Mouse (Mus musculus) midbrain, embryonic 16.5 days (tissue): ENCODE measurements around the gene Cux1. TPM values are rescaled to one million over a fixed set of nuclear protein-coding genes. Genes with fewer than 3 reads are reported as not detected.

Source experiments
- ATAC-seq: fragments of 200-750 bp; cut with Nextera tagmentation; 2 replicates; pipeline ENCODE4 v1.8.0; 2017; ENCODE audit warnings: moderate TSS enrichment
- H3K27ac ChIP-seq: fragments of 300-500 bp; sonication (generic); 2 replicates; pipeline ENCODE4 v1.5.1; 2014; ENCODE audit warnings: mild to moderate bottlenecking, low read length, mixed read lengths
- H3K27me3 ChIP-seq: fragments of 300-500 bp; sonication (generic); 2 replicates; pipeline ENCODE4 v1.6.1; 2014; ENCODE audit warnings: low read depth, low read length, mixed read lengths; ENCODE audit not compliant: control insufficient read depth, insufficient read depth
- H3K36me3 ChIP-seq: fragments of 300-500 bp; sonication (generic); 2 replicates; pipeline ENCODE4 v1.6.1; 2014; ENCODE audit warnings: mild to moderate bottlenecking, low read length, moderate library complexity, mixed read lengths; ENCODE audit not compliant: control insufficient read depth, insufficient read depth
- H3K4me1 ChIP-seq: fragments of 300-500 bp; sonication (generic); 2 replicates; pipeline ENCODE4 v1.6.1; 2014; ENCODE audit warnings: mild to moderate bottlenecking, low read length, mixed read lengths; ENCODE audit not compliant: control insufficient read depth, insufficient read depth
- H3K4me2 ChIP-seq: fragments of 300-500 bp; sonication (generic); 2 replicates; pipeline ENCODE4 v1.6.1; 2014; ENCODE audit warnings: mild to moderate bottlenecking, low read length, mixed read lengths
- H3K4me3 ChIP-seq: fragments of 300-500 bp; sonication (generic); 2 replicates; pipeline ENCODE4 v1.5.1; 2014; ENCODE audit warnings: low read depth, mild to moderate bottlenecking, low read length, moderate library complexity, mixed read lengths
- H3K9ac ChIP-seq: fragments of 300-500 bp; sonication (generic); 2 replicates; pipeline ENCODE4 v1.6.1; 2014; ENCODE audit warnings: low read depth, low read length, mixed read lengths
- H3K9me3 ChIP-seq: fragments of 300-500 bp; sonication (generic); replicated peaks from 2 replicates; pipeline ENCODE4 v1.6.1; 2014; ENCODE audit warnings: mild to moderate bottlenecking, low read length, mixed read lengths; ENCODE audit not compliant: control insufficient read depth, poor library complexity, severe bottlenecking
- WGBS: fragments of 180-500 bp; shearing (Covaris S2); extraction: QIAGEN DNeasy Blood & Tissue Kit; methylation state at CpG from one replicate; pipeline ENCODE4 v1.1.7; 2014; 5-methylcytosine and 5-hydroxymethylcytosine counted together
- polyA plus RNA-seq: library from polyadenylated mRNA; unstranded; fragments of >200 nt; fragmentation: Nextera tagmentation; extraction: Ambion mirVana; gene quantifications from 2 replicates; pipeline ENCODE4 v1.2.1, GENCODE M21; 2015

Gene Cux1
- polyA plus RNA-seq, 1 experiment from 2014 or later, result 109 TPM

DNA sequence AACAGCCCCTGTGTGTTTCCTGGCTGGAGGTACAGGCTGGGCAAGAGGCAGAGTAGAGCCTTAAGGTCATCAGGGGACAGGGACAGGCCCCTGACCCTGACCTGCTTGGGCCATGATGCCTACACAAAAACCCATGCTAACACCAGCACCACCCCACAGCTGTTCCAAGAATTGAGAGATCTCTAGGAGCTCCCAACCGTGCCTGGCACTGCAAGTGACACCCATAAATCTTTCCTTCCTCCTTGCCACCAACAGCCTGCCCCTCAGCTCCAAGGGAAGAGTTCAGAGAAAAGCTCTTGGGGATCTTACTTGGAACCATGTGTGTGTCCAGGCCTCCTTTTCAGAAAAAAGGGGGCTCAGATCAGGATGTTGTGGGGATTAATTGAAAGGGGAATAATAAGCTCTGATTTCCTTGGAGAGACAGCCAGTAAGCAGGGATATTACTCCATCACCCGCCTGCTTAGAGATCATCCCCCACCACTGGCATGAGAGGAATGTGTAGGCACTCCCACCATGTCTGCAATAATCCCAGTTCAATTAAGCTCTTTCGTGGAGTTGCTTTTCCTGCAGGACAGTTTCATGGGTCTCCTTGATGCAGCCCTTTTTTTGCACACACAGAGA lies 44.3 kb downstream of the Cux1 start:
- Histone ChIP-seq H3K9ac (no peak overlapping the region), H3K9me3 (no peaks in the 10 kb centered on the region), H3K4me1 (peaks cover 3% of the 10 kb centered on the region; the same call in 1 of the 2 replicates), H3K27ac (no peak overlapping the region), H3K27me3 (no peaks in the 10 kb centered on the region), H3K4me2 (no peak overlapping the region), H3K4me3 (no peak overlapping the region), H3K36me3 (no peaks in the 10 kb centered on the region)
- WGBS, result 14% methylated on average over 3 of the region's 3 CpGs
- ATAC-seq, result no peak

DNA sequence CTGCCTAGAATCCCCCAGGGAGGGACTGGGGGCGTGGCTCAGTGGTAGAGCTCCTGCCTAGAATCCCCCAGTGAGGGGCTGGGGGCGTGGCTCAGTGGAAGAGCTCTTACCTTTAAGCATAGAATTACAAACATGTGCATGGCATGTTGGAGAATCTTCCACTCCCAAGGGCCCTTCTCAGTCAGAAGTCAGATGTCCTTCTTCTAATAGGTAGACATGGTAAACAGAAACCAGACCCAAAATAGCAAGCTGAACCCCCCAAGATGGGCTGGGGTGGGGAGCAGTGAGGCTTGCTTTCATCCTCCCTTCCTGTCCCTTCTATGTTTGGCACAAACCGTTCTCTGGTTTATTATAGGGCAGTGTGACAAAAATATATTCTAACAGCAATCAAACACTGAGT lies 45.6 kb downstream of the Cux1 start:
- Histone ChIP-seq H3K9me3 (no peaks in the 10 kb centered on the region), H3K4me2 (no peak overlapping the region), H3K4me3 (no peak overlapping the region), H3K27me3 (no peaks in the 10 kb centered on the region), H3K36me3 (no peaks in the 10 kb centered on the region), H3K27ac (no peak overlapping the region), H3K4me1 (peaks cover 3% of the 10 kb centered on the region; the same call in 1 of the 2 replicates), H3K9ac (no peak overlapping the region)
- 94% methylated on average over 3 of the region's 3 CpGs for WGBS
- ATAC-seq, result no peak

DNA sequence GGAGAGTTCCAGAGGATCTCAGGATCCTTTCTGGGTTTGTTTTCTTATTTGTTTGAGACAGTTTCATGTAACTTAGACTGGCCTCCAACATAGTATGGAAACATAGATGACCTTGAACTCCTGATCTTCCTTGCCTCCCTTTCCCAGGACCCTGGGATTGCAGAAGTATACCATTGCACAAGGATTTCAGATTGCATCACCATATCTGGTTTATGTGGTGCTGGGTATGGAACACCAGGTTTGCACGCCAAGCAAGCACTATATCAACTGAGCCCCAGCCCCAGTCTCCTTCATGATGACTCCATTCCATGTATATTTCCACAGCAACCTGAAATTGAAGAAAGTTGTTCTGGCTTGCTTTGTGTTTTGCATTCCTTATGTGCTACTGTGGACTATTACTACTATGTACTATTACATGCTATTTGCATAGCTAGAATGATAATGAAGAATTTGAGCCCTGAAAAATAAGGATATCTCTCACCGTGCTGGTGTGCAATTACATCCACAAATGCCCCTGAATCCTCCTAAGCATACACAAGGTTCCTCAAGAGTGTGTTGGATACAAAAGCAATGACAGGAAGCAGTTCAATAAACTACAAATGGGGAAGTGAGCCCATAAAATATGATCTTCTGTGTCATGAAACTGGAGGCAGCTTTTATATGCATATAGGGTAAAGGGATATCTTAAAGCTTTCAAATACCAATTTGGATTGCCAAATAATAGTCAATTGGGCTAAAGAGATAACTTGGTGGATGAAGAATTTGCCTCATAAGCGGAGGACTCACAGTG lies 48.4 kb downstream of the Cux1 start:
- WGBS, result 98% methylated on average over 3 of the region's 3 CpGs

GRCm38 (mm10) chr5:136517510-136517909 lies 49.8 kb downstream of the Cux1 start:
- WGBS, result 52% methylated on average over 2 of the region's 2 CpGs
- no peak overlapping the region for H3K4me3 ChIP-seq
- no peaks in the 10 kb centered on the region for H3K36me3 ChIP-seq
- H3K4me2 ChIP-seq, result no peak overlapping the region
- H3K4me1 ChIP-seq, result peaks cover 4% of the 10 kb centered on the region; the same call in 1 of the 2 replicates
- H3K27ac ChIP-seq, result no peak overlapping the region
- ATAC-seq, result no peak
- H3K27me3 ChIP-seq, result no peaks in the 10 kb centered on the region
- no peak overlapping the region for H3K9ac ChIP-seq
- H3K9me3 ChIP-seq, result no peaks in the 10 kb centered on the region

More for the DNA sequence above, 48.4 kb downstream of the Cux1 start:
- Histone ChIP-seq H3K4me3 (no peak overlapping the region), H3K27ac (no peak overlapping the region), H3K9ac (no peak overlapping the region), H3K36me3 (no peaks in the 10 kb centered on the region), H3K27me3 (no peaks in the 10 kb centered on the region), H3K4me1 (peaks cover 6% of the 10 kb centered on the region), H3K4me2 (no peak overlapping the region), H3K9me3 (no peaks in the 10 kb centered on the region)
- no peak for ATAC-seq

DNA sequence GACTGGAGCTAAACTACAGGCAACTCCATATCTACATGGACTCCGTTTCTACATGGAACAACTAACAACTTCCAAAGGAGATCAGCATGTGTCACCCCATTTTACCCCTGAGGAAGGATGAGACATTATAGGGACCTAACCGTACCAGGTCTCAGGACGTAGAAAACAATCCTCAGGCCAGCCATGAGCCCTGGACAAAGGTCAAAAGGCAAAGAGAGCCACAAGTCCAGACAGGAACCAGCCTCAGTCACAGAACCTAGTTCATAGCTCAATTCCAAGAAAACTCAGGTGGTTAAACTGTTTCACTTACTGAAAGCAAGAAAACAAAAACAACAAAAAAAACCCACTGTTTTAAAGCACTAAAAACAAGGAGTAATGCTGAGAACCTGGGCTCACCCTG lies 50.7 kb downstream of the Cux1 start:
- Histone ChIP-seq H3K9ac (no peak overlapping the region), H3K9me3 (no peaks in the 10 kb centered on the region), H3K36me3 (no peaks in the 10 kb centered on the region), H3K4me1 (peaks cover 4% of the 10 kb centered on the region; the same call in 1 of the 2 replicates), H3K27me3 (no peaks in the 10 kb centered on the region), H3K4me2 (no peak overlapping the region), H3K27ac (no peak overlapping the region), H3K4me3 (no peak overlapping the region)
- WGBS, result 92% methylated on average over 3 of the region's 3 CpGs
- no peak for ATAC-seq

- Histone ChIP-seq H3K4me2 (no peak overlapping the region), H3K4me1 (peaks cover 4% of the 10 kb centered on the region; the same call in 1 of the 2 replicates), H3K27me3 (no peaks in the 10 kb centered on the region), H3K9ac (no peak overlapping the region), H3K36me3 (no peaks in the 10 kb centered on the region), H3K9me3 (no peaks in the 10 kb centered on the region), H3K27ac (no peak overlapping the region), H3K4me3 (no peak overlapping the region)
- 56% methylated on average over 6 of the region's 6 CpGs for WGBS
- ATAC-seq, result no peak
Observed at GRCm38 (mm10) chr5:136514049-136514677, 53.1 kb downstream of the Cux1 start.

DNA sequence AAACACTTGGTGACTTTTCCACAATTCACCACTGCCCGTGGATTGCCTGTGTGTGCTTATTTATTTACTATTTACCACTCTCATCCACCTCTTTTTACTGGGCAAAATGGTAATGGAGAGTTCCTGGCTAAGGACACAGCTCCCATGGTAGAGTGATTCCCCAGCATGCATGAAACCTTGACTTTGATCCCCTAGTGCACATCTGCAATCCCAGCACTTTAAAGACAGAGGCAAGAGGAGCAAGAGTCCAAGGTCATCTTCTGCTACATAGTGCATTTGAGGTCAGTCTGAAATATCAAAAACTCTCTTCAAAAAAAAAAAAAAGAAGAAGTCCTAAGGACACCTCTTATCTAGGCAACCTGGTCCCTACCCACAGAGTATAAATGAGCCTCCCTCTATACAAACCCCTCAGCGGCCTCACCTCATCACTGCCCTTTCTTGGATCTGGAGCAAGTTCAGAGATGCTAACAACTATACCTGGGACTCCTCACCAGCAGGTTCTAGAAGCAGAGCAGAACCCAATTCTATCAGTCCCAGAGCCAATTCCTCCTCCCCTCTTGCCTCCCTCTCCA lies 55.1 kb downstream of the Cux1 start:
- Histone ChIP-seq H3K27ac (no peak overlapping the region), H3K9me3 (no peaks in the 10 kb centered on the region), H3K9ac (no peak overlapping the region), H3K4me2 (no peak overlapping the region), H3K36me3 (no peaks in the 10 kb centered on the region), H3K4me3 (no peak overlapping the region), H3K4me1 (peaks cover 4% of the 10 kb centered on the region; the same call in 1 of the 2 replicates), H3K27me3 (no peaks in the 10 kb centered on the region)
- no peak for ATAC-seq
- 92% methylated on average over 2 of the region's 2 CpGs for WGBS

GRCm38 (mm10) chr5:136511378-136511777 lies 55.9 kb downstream of the Cux1 start:
- no peak overlapping the region for H3K27ac ChIP-seq

More at GRCm38 (mm10) chr5:136511378-136511777, 55.9 kb downstream of the Cux1 start:
- H3K9ac ChIP-seq, result no peak overlapping the region
- 60% methylated on average over 7 of the region's 7 CpGs for WGBS
- H3K4me3 ChIP-seq, result no peak overlapping the region
- H3K27me3 ChIP-seq, result no peaks in the 10 kb centered on the region
- peaks cover 4% of the 10 kb centered on the region; the same call in 1 of the 2 replicates for H3K4me1 ChIP-seq
- no peaks in the 10 kb centered on the region for H3K9me3 ChIP-seq
- no peak for ATAC-seq
- no peak overlapping the region for H3K4me2 ChIP-seq
- no peaks in the 10 kb centered on the region for H3K36me3 ChIP-seq
